Mouse (Mus musculus) cerebellum, postnatal 25 days (tissue): ENCODE measurements at regions not wholly inside any gene's neighbourhood (a gene's known extent, or its start where the extent isn't known, plus 50 kb on each side); places are given as distances from the start of the nearest gene placed in this dataset.

Experiments used
- DNase-seq, 2 experiments: peaks; one replicate each; pipeline ENCODE4 v3.0.0; 2021; ENCODE audit warnings: mixed read lengths in 2 of 2

- peak; percentile 79 to 80 for DNase-seq
These were observed 53.5 kb downstream of the Csf2 start for GRCm38 (mm10) chr11:54195954-54196353.

GRCm38 (mm10) chr11:54194733-54195132, 54.7 kb downstream of the Csf2 start:
- DNase-seq = no peak

- DNase-seq = no peak
These were observed 57.2 kb downstream of the Csf2 start for GRCm38 (mm10) chr11:54192275-54192674.

GRCm38 (mm10) chr11:54187826-54188225, 61.6 kb downstream of the Csf2 start:
- DNase-seq = no peak

GRCm38 (mm10) chr11:54187377-54187776, 62.1 kb downstream of the Csf2 start:
- no peak for DNase-seq

GRCm38 (mm10) chr11:54185710-54186325, 63.6 kb downstream of the Csf2 start:
- DNase-seq = no peak

GRCm38 (mm10) chr11:54181696-54182323, 67.7 kb downstream of the Csf2 start:
- no peak for DNase-seq
